Mouse (Mus musculus) monocyte, adult 2 months (primary cell): ENCODE results near the gene Myh14.

ENCODE experiments used
- DNase-seq, 2 experiments: peaks; one replicate each; pipeline ENCODE4 v3.0.0; 2022; ENCODE audit warnings: low spot score in 2 of 2, low read depth in 1 of 2

The Myh14 gene

DNA sequence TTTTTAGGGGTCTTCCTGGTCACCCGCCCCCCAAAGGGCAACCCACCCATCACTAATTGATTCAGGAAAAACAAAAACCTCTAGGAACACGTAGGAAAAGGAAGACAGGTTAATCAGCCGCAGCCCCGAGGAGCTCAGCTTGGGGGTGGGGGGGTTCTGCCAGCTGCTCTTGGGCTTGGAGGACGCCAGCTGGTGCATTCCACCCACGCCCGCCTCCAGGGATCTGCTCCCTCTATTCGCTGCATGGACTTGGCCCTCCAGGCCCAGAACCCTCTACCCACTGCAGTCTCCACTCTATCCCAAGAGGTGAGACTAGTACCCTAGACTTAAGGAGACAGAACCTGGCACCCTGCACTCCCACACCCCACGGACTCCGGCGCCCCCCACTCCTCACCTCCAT lies 68.2 kb downstream of the Myh14 start:
- no peak for DNase-seq

DNA sequence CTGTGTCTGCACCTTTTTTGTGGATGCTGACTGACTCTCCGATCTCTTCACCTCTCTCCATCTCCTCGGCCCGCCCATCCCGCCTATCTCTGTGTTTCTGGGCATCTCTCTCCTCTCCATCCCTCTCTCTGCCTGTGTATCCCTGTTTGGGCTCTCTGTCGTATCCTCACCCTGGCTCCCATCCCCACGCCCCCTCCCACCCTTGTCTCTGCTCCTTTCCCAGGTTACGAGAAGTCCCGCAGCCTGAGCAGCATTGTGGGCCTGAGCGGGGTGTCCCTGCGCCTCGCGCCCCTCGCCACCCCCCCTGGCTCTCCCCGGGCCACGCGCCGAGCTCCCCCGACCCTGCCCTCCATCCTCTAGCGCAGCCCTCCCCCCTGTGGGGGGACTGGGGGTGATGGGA lies 69.0 kb downstream of the Myh14 start:
- DNase-seq = no peak

GRCm38 (mm10) chr7:44600691-44601262 lies 69.9 kb downstream of the Myh14 start:
- DNase-seq = no peak

DNA sequence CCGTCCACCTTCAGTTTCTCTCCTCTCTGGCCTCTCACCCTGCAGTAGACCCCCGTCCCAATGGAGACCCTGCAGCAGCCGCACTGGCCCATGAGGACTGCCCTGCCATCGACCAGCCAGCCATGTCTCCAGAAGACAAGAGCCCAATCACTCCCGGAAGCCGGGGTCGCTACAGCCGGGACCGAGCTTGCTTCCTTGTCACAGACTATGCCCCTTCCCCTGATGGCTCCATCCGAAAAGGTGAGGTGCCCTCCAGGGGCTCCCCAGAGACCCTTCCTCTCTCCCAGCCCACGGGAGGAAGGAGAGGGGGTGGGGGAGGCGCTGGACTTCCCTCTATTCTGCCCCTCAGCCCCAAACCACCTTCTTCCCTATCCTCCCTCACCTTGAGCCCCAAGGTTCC lies 72.3 kb downstream of the Myh14 start:
- no peak for DNase-seq

GRCm38 (mm10) chr7:44597666-44598065 lies 73.0 kb downstream of the Myh14 start:
- DNase-seq = no peak

DNA sequence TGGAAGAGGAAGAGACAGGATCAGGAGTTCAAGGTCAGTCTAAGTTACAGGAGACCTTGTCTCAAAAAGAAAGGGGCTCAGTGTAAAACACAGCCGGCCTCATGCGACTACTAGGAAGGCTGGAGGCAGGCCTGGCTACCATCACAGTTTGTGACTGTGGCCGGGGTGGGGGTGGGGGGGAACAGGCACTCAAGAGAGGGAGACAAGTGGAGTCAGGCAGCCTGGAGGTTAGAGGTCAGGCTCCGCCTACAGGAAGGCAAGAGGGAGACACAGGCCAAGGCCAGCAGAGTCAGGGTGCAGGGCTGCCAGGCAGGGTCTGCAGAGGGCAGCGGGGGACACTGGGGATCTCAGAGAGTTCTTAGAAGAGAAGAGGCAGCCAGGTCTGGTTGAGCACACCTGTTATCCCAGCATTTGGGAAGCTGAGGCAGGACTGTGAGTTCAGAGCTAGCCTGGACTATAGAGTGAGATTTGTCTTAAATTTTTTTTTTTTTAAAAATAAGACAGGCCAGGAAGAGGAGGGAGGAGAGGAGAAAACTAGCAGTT lies 73.6 kb downstream of the Myh14 start:
- DNase-seq = no peak

GRCm38 (mm10) chr7:44596051-44596450 lies 74.6 kb downstream of the Myh14 start:
- DNase-seq = no peak

- no peak for DNase-seq
Measured at GRCm38 (mm10) chr7:44595131-44595561, 75.5 kb downstream of the Myh14 start.

- no peak for DNase-seq
Measured at GRCm38 (mm10) chr7:44594291-44594690, 76.4 kb downstream of the Myh14 start.

DNA sequence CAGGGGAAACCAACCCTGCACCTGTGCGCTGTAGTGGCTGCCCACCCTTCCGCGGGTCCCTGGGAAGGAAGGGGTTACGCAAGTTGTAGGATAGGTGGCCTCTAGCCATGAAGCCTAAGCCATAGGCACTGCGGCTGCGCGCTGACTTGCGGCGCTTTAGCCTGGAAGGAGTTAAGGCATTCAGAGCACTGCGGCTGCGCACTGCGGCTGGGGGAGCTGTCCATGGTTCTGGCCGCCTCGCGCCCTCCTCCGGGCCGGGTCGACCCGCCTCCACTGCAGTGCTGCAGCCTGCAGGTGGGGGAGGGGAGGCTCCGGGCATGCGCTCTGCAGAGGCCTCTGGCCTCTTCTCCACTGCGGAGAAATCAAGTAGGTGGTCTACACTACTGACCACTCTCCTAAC lies 76.9 kb downstream of the Myh14 start:
- peak in 1 of 2 experiments; percentile 58 for DNase-seq

- no peak for DNase-seq
Measured at GRCm38 (mm10) chr7:44593051-44593450, 77.6 kb downstream of the Myh14 start.

DNA sequence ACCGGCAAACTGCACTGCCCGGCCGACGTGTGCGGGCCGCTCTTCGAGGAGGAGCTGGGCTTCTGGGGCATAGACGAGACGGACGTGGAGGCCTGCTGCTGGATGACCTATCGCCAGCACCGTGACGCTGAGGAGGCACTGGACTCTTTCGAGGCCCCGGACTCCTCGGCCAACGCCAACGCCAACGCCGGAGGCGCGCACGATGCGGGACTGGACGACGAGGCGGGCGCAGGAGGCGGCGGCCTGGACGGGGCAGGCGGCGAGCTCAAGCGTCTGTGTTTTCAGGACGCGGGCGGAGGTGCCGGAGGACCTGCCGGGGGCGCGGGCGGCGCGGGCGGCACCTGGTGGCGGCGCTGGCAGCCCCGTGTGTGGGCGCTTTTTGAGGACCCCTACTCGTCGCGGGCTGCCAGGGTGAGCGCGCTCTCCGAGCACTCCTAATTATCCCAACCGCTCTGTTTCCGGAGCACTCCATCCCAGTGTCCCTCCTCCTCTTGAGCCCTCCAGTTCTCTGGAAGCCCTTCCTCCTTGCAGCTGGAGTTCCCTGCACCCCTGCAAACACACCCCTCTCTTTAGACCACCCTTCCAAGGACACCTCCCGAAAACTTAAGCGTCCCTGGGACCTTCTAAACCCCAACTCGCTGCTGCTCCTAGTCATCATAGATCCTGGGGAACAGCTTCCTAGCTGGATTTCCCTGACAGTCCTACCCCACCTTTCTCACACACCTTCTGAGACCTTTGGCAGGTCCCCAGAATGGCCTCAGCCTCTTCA lies 79.1 kb downstream of the Myh14 start:
- DNase-seq = no peak

GRCm38 (mm10) chr7:44590402-44591347 lies 80.0 kb downstream of the Myh14 start, which contains the start of gene Kcnc3:
Gene Kcnc3, plus strand, starts transcription at chr7:44590664.
- DNase-seq = peak; percentile 37 to 59

GRCm38 (mm10) chr7:44589946-44590345 lies 80.7 kb downstream of the Myh14 start:
- no peak for DNase-seq

- DNase-seq = no peak
Measured at GRCm38 (mm10) chr7:44589149-44589548, 81.5 kb downstream of the Myh14 start.

DNA sequence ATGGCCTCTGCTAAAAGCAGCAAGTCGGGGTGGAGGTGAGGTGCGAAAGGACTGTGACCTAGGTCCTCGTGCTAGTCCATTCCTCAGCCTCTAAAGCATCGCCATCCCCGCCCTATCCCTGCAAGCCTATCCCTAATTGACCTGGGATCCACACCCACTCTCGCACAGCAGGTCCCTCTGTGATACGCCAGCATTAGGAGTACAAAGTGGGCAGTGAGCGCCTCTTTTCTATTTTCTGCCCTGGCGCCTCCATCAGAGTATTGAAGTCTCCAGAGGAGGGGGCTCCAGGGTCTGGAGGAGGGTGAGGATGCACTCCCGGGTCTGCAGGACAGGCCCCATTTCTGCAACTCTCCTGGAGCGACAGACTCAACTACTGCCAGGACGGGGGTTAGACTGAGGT lies 82.3 kb downstream of the Myh14 start:
- no peak for DNase-seq

DNA sequence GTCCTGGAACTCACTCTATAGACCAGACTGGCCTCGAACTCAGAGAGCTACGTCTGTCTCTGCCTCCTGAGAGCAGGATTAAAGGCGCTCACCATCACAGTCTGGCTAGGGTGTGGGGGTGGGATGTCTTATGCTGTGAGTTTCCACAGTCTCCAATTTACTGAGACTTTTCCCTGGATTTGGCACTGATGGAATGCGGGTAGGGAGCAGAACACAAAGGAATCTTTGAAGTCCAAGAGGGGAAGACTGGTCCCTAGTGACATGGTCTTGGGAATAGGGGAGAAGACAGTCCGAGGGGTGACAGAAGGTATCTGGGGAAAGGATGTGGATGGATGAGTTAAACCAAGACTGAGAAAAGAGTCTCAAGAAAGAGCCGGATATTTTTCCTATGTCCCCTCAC lies 83.0 kb downstream of the Myh14 start:
- no peak for DNase-seq

DNA sequence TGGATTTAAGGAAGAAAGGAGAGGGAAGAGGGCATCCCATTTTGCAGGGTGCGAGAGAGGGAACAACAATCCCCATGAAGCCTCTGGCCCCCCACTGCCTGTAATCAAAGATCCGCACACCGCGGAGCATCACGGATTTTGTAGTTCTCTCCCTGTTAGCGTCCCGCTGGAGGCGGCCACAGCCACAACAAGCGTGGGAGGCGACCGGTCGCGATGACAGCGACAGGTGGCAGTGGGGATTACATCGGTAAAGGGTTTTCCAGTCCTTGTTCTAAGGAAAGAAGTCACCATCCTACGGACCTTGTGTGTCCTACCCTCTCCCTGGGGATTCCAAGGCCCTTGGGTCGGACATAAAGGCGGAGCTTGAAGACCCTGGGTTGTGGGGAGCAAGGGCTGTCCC lies 83.7 kb downstream of the Myh14 start:
- DNase-seq = no peak

- no peak for DNase-seq
Measured at GRCm38 (mm10) chr7:44586518-44586917, 84.1 kb downstream of the Myh14 start.

- no peak for DNase-seq
Measured at GRCm38 (mm10) chr7:44585606-44586005, 85.0 kb downstream of the Myh14 start.

DNA sequence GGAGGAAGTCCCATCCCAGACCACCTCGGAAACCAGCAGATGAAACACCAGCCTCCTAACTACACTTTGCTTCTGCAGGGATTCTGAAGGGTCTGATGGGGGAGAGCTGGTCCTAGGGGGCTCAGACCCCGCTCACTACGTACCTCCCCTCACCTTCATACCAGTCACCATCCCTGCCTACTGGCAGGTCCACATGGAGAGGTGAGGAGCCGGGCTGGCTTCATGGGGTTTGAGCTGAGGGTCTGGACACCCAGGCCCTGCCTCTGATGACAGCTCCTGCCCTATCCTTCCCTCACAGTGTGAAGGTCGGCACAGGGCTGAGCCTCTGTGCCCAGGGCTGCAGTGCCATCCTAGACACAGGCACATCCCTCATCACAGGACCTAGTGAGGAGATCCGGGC lies 85.7 kb downstream of the Myh14 start:
- DNase-seq = no peak
